Mouse (Mus musculus): ENCODE measurements at regions not wholly inside any gene's neighbourhood (a gene's known extent, or its start where the extent isn't known, plus 50 kb on each side); places are given as distances from the start of the nearest gene placed in this dataset.

GRCm38 (mm10) chr19:49739483-49740175 is 938.8 kb downstream of the Sorcs1 start:
- TF ChIP-seq CTCF (conservative IDR thresholded peaks at IDR 0.05; ENCODE audit: low read length) (no peak), NANOG (IDR thresholded peaks at IDR 0.05; ENCODE audit: borderline replicate concordance, low read length) (no peak)

All from E14TG2a.4 (cell line).